Mouse (Mus musculus): ENCODE results near the gene Etnk2.

Gene Etnk2

GRCm38 (mm10) chr1:133350210-133350609 lies 13.2 kb upstream of the Etnk2 start, which contains the start of gene Ren1:
Ren1 (plus strand) TSS chr1:133350510.
- no peak for DNase-seq (ENCODE audit: inconsistent age in 2 of 2, low spot score in 1 of 2)

GRCm38 (mm10) chr1:133351762-133352161 lies 11.6 kb upstream of the Etnk2 start:
- DNase-seq (ENCODE audit: inconsistent age in 2 of 2, low spot score in 1 of 2): no peak

- DNase-seq (ENCODE audit: inconsistent age in 2 of 2, low spot score in 1 of 2): peak; percentile 89 to 96
These were observed 10.0 kb upstream of the Etnk2 start for GRCm38 (mm10) chr1:133353371-133353809.

- no peak for DNase-seq (ENCODE audit: inconsistent age in 2 of 2, low spot score in 1 of 2)
These were observed 7.9 kb upstream of the Etnk2 start for GRCm38 (mm10) chr1:133355469-133355868.

- DNase-seq (ENCODE audit: inconsistent age in 2 of 2, low spot score in 1 of 2): no peak
These were observed 7.5 kb upstream of the Etnk2 start for GRCm38 (mm10) chr1:133355912-133356311.

GRCm38 (mm10) chr1:133356330-133356729 lies 7.0 kb upstream of the Etnk2 start:
- DNase-seq (ENCODE audit: inconsistent age in 2 of 2, low spot score in 1 of 2): no peak

GRCm38 (mm10) chr1:133361006-133361405 lies 2.4 kb upstream of the Etnk2 start:
- DNase-seq (ENCODE audit: inconsistent age in 2 of 2, low spot score in 1 of 2): no peak

- no peak for DNase-seq (ENCODE audit: inconsistent age in 2 of 2, low spot score in 1 of 2)
These were observed 1.3 kb upstream of the Etnk2 start for GRCm38 (mm10) chr1:133362103-133362502.

- DNase-seq (ENCODE audit: inconsistent age in 2 of 2, low spot score in 1 of 2): peak in 1 of 2 experiments; percentile 53
These were observed 754 bp downstream of the Etnk2 start for GRCm38 (mm10) chr1:133364022-133364630.

GRCm38 (mm10) chr1:133364890-133365289 lies 1.5 kb downstream of the Etnk2 start:
- DNase-seq (ENCODE audit: inconsistent age in 2 of 2, low spot score in 1 of 2): peak; percentile 54 to 67

GRCm38 (mm10) chr1:133366951-133367605 lies 3.7 kb downstream of the Etnk2 start:
- no peak for DNase-seq (ENCODE audit: inconsistent age in 2 of 2, low spot score in 1 of 2)

GRCm38 (mm10) chr1:133367606-133368488 lies 4.5 kb downstream of the Etnk2 start:
- peak; percentile 81 for DNase-seq (ENCODE audit: inconsistent age in 2 of 2, low spot score in 1 of 2)

GRCm38 (mm10) chr1:133368644-133369043 lies 5.3 kb downstream of the Etnk2 start:
- peak; percentile 54 to 71 for DNase-seq (ENCODE audit: inconsistent age in 2 of 2, low spot score in 1 of 2)

- DNase-seq (ENCODE audit: inconsistent age in 2 of 2, low spot score in 1 of 2): no peak
These were observed 7.0 kb downstream of the Etnk2 start for GRCm38 (mm10) chr1:133370352-133370751.

- peak; percentile 69 to 70 for DNase-seq (ENCODE audit: inconsistent age in 2 of 2, low spot score in 1 of 2)
These were observed 8.1 kb downstream of the Etnk2 start for GRCm38 (mm10) chr1:133371431-133371830.

GRCm38 (mm10) chr1:133372113-133372512 lies 8.7 kb downstream of the Etnk2 start:
- peak; percentile 83 to 85 for DNase-seq (ENCODE audit: inconsistent age in 2 of 2, low spot score in 1 of 2)

GRCm38 (mm10) chr1:133375696-133376346 lies 12.4 kb downstream of the Etnk2 start:
- peak in 1 of 2 experiments; percentile 21 for DNase-seq (ENCODE audit: inconsistent age in 2 of 2, low spot score in 1 of 2)

GRCm38 (mm10) chr1:133377547-133377946 lies 14.2 kb downstream of the Etnk2 start:
- no peak for DNase-seq (ENCODE audit: inconsistent age in 2 of 2, low spot score in 1 of 2)

GRCm38 (mm10) chr1:133379254-133379985 lies 16.0 kb downstream of the Etnk2 start:
- peak in 1 of 2 experiments; percentile 13 for DNase-seq (ENCODE audit: inconsistent age in 2 of 2, low spot score in 1 of 2)

- DNase-seq (ENCODE audit: inconsistent age in 2 of 2, low spot score in 1 of 2): no peak
These were observed 16.6 kb downstream of the Etnk2 start for GRCm38 (mm10) chr1:133379986-133380320.

Data from adrenal gland, adult (tissue).